Mouse (Mus musculus) hindbrain, postnatal 0 days (tissue): ENCODE results near the gene Mau2. TPM values are rescaled to one million over a fixed set of nuclear protein-coding genes. Genes with fewer than 3 reads are reported as not detected.

Source experiments
- ATAC-seq: fragments of 200-750 bp; cut with Nextera tagmentation; 2 replicates; pipeline ENCODE4 v1.8.0; 2017; ENCODE audit warnings: mild to moderate bottlenecking, moderate TSS enrichment, moderate library complexity
- DNase-seq: peaks from one replicate; pipeline ENCODE4 v3.0.0-alpha.2; 2015; ENCODE audit warnings: low spot score
- H3K27ac ChIP-seq: fragments of 300-500 bp; sonication (generic); 2 replicates; pipeline ENCODE4 v1.5.1; 2014; ENCODE audit warnings: mild to moderate bottlenecking
- H3K27me3 ChIP-seq: fragments of 300-500 bp; sonication (generic); 2 replicates; pipeline ENCODE4 v1.6.1; 2014; ENCODE audit warnings: low read length, mixed read lengths; ENCODE audit not compliant: insufficient read depth
- H3K36me3 ChIP-seq: fragments of 300-500 bp; sonication (generic); 2 replicates; pipeline ENCODE4 v1.6.1; 2014; ENCODE audit warnings: low read length, mixed read lengths; ENCODE audit not compliant: insufficient read depth
- H3K4me1 ChIP-seq: fragments of 300-500 bp; sonication (generic); 2 replicates; pipeline ENCODE4 v1.6.1; 2014; ENCODE audit warnings: antibody characterized with exemption, low read length, mixed read lengths; ENCODE audit not compliant: insufficient read depth
- H3K4me2 ChIP-seq: fragments of 300-500 bp; sonication (generic); 2 replicates; pipeline ENCODE4 v1.6.1; 2014; ENCODE audit warnings: low read depth, mild to moderate bottlenecking, low read length, moderate library complexity, mixed read lengths
- H3K4me3 ChIP-seq: fragments of 300-500 bp; sonication (generic); 2 replicates; pipeline ENCODE4 v1.5.1; 2014; ENCODE audit warnings: low read length
- H3K9ac ChIP-seq: fragments of 300-500 bp; sonication (generic); replicated peaks from 2 replicates; pipeline ENCODE4 v1.6.1; 2014; ENCODE audit warnings: mild to moderate bottlenecking, low read length, moderate library complexity, mixed read lengths
- H3K9me3 ChIP-seq: fragments of 300-500 bp; sonication (generic); 2 replicates; pipeline ENCODE4 v1.6.1; 2016; ENCODE audit warnings: low read length, mixed read lengths
- CTCF ChIP-seq: IDR thresholded peaks from 2 replicates; pipeline ENCODE4 v1.5.1; 2016; ENCODE audit warnings: antibody characterized with exemption, control low read depth, low read depth
- WGBS: fragments of 180-500 bp; shearing (Covaris S2); extraction: QIAGEN DNeasy Blood & Tissue Kit; methylation state at CpG from one replicate; pipeline ENCODE4 v1.1.7; 2014; 5-methylcytosine and 5-hydroxymethylcytosine counted together
- polyA plus RNA-seq: library from polyadenylated mRNA; unstranded; fragments of >200 nt; fragmentation: Nextera tagmentation; extraction: Ambion mirVana; gene quantifications from 2 replicates; pipeline ENCODE4 v1.2.1, GENCODE M21; 2015
- total RNA-seq: library from RNA; depleted of rRNA; stranded (reverse); fragments of >200 nt; gene quantifications from 2 replicates; pipeline ENCODE4 v1.2.3, GENCODE M21; 2014; rRNA removed

The Mau2 gene
- total RNA-seq (155 and 172 TPM in 2 replicates), polyA plus RNA-seq (50.1 and 50.3 TPM in 2 replicates)

DNA sequence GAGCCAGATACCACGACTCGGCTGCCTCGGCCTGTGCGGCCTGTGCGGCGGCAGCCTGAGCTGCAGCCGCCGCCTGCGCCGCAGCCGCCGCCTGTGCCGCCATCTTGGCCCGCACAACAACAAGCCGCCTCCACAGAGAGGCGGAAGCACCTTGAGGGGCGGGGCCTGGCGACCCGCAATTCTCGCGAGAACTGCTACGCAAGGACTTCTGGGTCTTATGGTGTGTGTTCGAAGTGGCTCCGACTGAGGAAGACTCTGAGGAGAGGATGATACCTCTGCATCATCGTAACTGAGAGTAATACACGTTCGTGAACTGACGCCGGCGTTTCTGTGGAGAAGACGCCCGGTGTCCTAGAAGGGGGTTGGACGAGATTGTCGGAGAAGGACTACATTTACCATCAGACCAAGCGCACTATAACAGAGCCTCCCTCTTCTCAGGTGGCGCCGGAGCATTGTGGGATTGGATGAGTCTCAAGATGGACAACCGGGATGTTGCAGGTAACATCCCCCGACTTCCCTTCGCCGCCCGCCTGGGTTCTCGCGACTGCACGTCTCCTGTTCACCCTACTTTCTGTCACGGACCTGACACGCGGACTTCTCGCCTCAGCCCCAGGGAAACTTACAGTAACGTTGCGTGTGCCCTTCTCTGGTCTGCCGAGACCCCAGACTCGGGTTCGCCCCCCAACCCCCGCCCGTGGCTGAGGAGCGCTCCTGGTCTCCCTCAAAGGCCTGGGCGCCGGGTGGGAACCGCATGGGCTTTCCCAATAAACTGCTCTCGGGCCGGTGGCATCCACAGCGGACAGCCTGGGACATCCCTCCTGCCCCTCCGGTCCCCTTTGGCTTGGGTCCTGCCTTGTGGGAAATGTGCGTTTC is at the start of gene Mau2, which contains the start of gene Sugp1:
Mau2 (minus strand) TSS at position 152 of the 873 bp plus-strand sequence.
Sugp1 (plus strand) TSS at position 231 of the 873 bp plus-strand sequence.
- DNase-seq (peak; percentile 98), ATAC-seq (peak; percentile 98)
- Histone ChIP-seq H3K27me3 (no peaks in the 10 kb centered on the region), H3K4me2 (peak within 1 kb of the TSS; percentile 74), H3K9me3 (no peaks in the 10 kb centered on the region), H3K36me3 (no peaks in the 10 kb centered on the region), H3K27ac (peak within 1 kb of the TSS; percentile 85), H3K9ac (peak within 1 kb of the TSS; percentile 91), H3K4me3 (peak within 1 kb of the TSS; percentile 59), H3K4me1 (peaks cover 26% of the 10 kb centered on the region)
- no peak for TF ChIP-seq CTCF
- WGBS = under 1% methylated on average over 65 of the region's 65 CpGs

DNA sequence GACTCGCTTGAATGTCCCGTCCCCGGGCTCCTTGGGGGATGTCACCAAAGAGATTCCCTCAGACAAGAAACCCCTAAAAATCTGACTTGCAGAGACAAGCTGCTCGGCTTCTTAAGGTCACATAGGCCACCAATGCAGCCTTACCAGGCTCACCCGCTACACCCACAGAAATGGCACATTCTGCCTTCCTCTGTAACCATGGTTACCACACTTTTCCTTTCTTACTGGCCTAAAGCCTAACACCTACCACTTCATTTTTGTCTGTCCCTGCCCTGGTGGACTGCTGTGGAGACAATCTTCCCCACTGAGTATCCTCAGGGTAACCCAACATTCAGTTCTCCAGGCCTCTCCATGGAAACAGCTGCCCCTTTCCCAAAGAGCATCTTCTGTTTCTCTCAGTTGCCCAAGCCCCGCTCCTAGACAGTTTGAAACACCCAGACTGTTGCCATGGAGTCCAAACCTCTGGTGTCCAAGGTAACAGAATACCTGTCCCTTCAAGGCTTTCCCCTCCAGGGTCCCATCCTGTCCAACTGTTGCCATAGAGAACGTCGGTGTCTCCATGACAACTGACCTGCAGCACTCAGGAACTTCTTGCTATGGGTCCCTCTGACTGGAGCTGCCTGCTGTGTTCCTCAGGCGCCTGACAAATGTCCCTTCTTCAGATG is 46.9 kb upstream of the Mau2 start:
- peak; percentile 64 for DNase-seq
- Histone ChIP-seq H3K27me3 (peaks cover 23% of the 10 kb centered on the region), H3K36me3 (peaks cover 4% of the 10 kb centered on the region; the same call in 1 of the 2 replicates), H3K4me3 (no peak overlapping the region), H3K4me1 (peaks cover 8% of the 10 kb centered on the region; the same call in 1 of the 2 replicates), H3K27ac (peak overlapping the region; percentile 29; the same call in 1 of the 2 replicates), H3K4me2 (no peak overlapping the region), H3K9me3 (no peaks in the 10 kb centered on the region), H3K9ac (no peak overlapping the region)
- no peak for TF ChIP-seq CTCF
- 38% methylated on average over 9 of the region's 9 CpGs for WGBS
- peak; percentile 72 for ATAC-seq

GRCm38 (mm10) chr8:70087836-70088650 is 45.5 kb upstream of the Mau2 start:
- peaks cover 22% of the 10 kb centered on the region for H3K4me1 ChIP-seq
- no peaks in the 10 kb centered on the region for H3K36me3 ChIP-seq
- H3K27me3 ChIP-seq = peaks cover 29% of the 10 kb centered on the region
- TF ChIP-seq CTCF = peak; percentile 87
- peak overlapping the region; percentile 49 for H3K9ac ChIP-seq
- peak overlapping the region; percentile 65 for H3K4me2 ChIP-seq
- peak; percentile 53 for ATAC-seq
- peak; percentile 77 for DNase-seq
- H3K27ac ChIP-seq = no peak overlapping the region
- 6% methylated on average over 56 of the region's 56 CpGs for WGBS
- no peaks in the 10 kb centered on the region for H3K9me3 ChIP-seq
- H3K4me3 ChIP-seq = peak overlapping the region; percentile 37

DNA sequence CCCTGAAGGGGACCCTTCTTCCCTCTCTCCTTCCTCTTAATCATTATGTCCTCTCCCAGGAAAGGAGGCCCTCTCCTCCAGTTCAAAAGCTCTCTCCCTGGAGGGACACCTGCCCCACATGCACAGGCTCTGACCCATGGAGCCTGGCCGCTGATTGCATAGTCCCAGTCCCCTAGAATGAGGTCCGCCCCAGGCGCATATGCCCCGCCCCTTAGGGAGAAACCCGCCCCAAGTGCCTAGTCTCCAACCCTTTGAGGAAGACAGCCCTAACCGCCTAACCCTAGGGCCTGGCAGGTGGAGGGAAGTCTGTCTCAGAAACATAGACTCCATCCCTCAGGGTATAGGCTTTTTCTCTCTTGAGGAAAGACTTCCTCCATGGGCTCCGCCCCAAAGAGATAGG is 44.7 kb upstream of the Mau2 start:
- ATAC-seq (no peak), DNase-seq (no peak)
- H3K27ac ChIP-seq = no peak overlapping the region
- H3K9me3 ChIP-seq = no peaks in the 10 kb centered on the region
- TF ChIP-seq CTCF = no peak
- H3K4me3 ChIP-seq = no peak overlapping the region
- H3K9ac ChIP-seq = no peak overlapping the region
- peaks cover 22% of the 10 kb centered on the region for H3K4me1 ChIP-seq
- H3K36me3 ChIP-seq = no peaks in the 10 kb centered on the region
- H3K4me2 ChIP-seq = no peak overlapping the region
- WGBS = 15% methylated on average over 7 of the region's 7 CpGs
- H3K27me3 ChIP-seq = peaks cover 29% of the 10 kb centered on the region

- Histone ChIP-seq H3K36me3 (no peaks in the 10 kb centered on the region), H3K9ac (no peak overlapping the region), H3K4me3 (no peak overlapping the region), H3K4me2 (no peak overlapping the region), H3K9me3 (no peaks in the 10 kb centered on the region), H3K4me1 (peaks cover 22% of the 10 kb centered on the region), H3K27me3 (peaks cover 29% of the 10 kb centered on the region), H3K27ac (no peak overlapping the region)
- ATAC-seq (no peak), DNase-seq (no peak)
- TF ChIP-seq CTCF = no peak
- 44% methylated on average over 1 of the region's 1 CpGs for WGBS
Measured at GRCm38 (mm10) chr8:70086151-70086550, 43.6 kb upstream of the Mau2 start.
